In the genomic region with DNA sequence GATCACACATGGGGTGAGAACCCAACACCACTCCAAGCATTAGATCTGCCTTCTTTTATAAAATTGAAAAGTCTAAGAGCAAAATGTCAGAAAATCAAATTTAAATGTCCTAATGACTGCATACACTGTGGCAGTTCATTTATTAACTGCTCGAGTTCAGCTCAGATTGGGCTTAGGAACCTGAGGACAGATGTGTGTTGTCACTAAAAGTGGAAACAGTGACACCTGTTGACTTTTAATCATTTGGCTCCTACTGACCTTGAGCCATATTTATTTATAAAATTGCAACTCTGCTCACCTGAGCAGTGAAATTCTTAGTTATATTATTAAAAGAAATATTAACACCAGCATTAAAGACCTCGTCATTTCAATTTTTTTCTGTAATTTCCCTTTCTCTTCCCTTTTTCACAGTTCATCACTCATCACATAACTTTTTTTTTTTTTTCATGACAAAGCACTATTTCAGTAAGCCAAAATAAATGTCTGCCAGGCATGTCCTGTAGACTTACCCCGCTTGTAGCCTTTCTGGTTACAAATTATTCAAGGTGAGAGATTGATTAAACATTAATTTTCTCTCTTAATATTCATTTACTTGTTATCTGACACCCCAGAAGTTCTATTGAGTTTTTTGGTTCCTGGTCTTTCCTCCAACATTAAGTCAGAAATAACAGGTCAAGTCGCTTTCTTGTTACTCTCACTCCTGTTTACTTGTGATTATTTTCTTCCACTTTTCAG, we compare ENCODE assay signal across 29 mouse cellular contexts.
DNase-seq lines count a peak whose midpoint lies in the region; ATAC-seq and TF ChIP-seq lines count a peak whose summit lies in the region.
"Had no signal": no experiment of that assay in that cellular context is flagged by ENCODE, and none has a peak within 500 bp of the region (broad histone marks: within the 10 kb centered on the region; RNA-seq: fewer than 3 reads in every experiment).

No protein-coding gene starts in this region.

- no peak for TF ChIP-seq EP300 in MEL (IDR thresholded peaks at IDR 0.05; ENCODE audit: low read depth in 1 of 2, low read length in 2 of 2)

- 0 out of 2 replicates have a peak, but pooled peaks cover 5% of the 10 kb centered on the region for H3K4me1 ChIP-seq in kidney, adult 2 months (ENCODE audit: control insufficient read depth, insufficient read depth, low read length)
- no peaks in the 10 kb centered on the region; the same call in 1 of the 2 replicates for H3K4me1 ChIP-seq in liver, adult 2 months (ENCODE audit: control insufficient read depth, insufficient read depth, low read length)
- no peaks in the 10 kb centered on the region for H3K4me1 ChIP-seq in liver, embryonic 11.5 days (replicated peaks; ENCODE audit: control insufficient read depth, insufficient read depth, low read length)
- no peaks in the 10 kb centered on the region for H3K4me1 ChIP-seq in MEL (ENCODE audit: control insufficient read depth in 1 of 2, insufficient read depth in 2 of 2, low read length in 2 of 2)
- H3K4me1 ChIP-seq: forebrain, embryonic 10.5 days; heart, embryonic 12.5 days; heart, embryonic 15.5 days had no signal

- no peak for TF ChIP-seq POLR2A in kidney, adult 2 months (IDR thresholded peaks at IDR 0.05; ENCODE audit: low read depth, low read length)
- TF ChIP-seq POLR2A in liver, adult 2 months (IDR thresholded peaks at IDR 0.05; ENCODE audit: extremely low read depth, insufficient read depth, low read length) = no peak
- no peak for TF ChIP-seq POLR2A in MEL (IDR thresholded peaks at IDR 0.05; ENCODE audit: control insufficient read depth in 1 of 2, insufficient read depth in 1 of 2, low read depth in 1 of 2, low read length in 2 of 2, poor library complexity in 1 of 2)

- ATAC-seq in liver, embryonic 11.5 days (replicated peaks; ENCODE audit: low FRiP score) = no peak
- ATAC-seq: activated CD4-positive, CD25-positive, alpha-beta regulatory T cell, adult 4 months; forebrain, embryonic 14.5 days; forebrain, postnatal 0 days; hindbrain, postnatal 0 days; inflammation-experienced regulatory T-cells, adult 6 months had no signal

- H3K27ac ChIP-seq in kidney, adult 2 months (ENCODE audit: insufficient read depth, low read depth, low read length) = peak overlapping the region; percentile 82
- no peak overlapping the region for H3K27ac ChIP-seq in liver, adult 2 months (replicated peaks; ENCODE audit: insufficient read depth, low read depth, low read length)
- H3K27ac ChIP-seq in liver, embryonic 11.5 days (ENCODE audit: low read depth, low read length) = no peak overlapping the region
- H3K27ac ChIP-seq in MEL (ENCODE audit: control insufficient read depth, low read depth, low read length) = no peak overlapping the region
- H3K27ac ChIP-seq: forebrain, embryonic 10.5 days; gastrocnemius, adult 2 months; heart, embryonic 15.5 days; hindbrain, embryonic 14.5 days; hindbrain, postnatal 0 days had no signal

- H3K27me3 ChIP-seq in kidney, adult 2 months (replicated peaks; ENCODE audit: control insufficient read depth, insufficient read depth, low read length) = no peaks in the 10 kb centered on the region
- H3K27me3 ChIP-seq in liver, adult 2 months (ENCODE audit: control insufficient read depth, insufficient read depth, low read length) = no peaks in the 10 kb centered on the region
- no peaks in the 10 kb centered on the region for H3K27me3 ChIP-seq in liver, embryonic 11.5 days (replicated peaks; ENCODE audit: control insufficient read depth, insufficient read depth, low read length)
- no peaks in the 10 kb centered on the region for H3K27me3 ChIP-seq in MEL (ENCODE audit: control insufficient read depth in 1 of 2, insufficient read depth in 2 of 2, low read length in 2 of 2)
- H3K27me3 ChIP-seq: heart, embryonic 12.5 days; heart, embryonic 15.5 days had no signal

- DNase-seq in kidney, adult 2 months = peak; percentile 53
- no peak for DNase-seq in kidney, adult 18-20 months
- DNase-seq in liver, adult 2 months (ENCODE audit: extremely low read depth, low read depth, low spot score) = peak; percentile 82
- DNase-seq in liver, embryonic 11.5 days (ENCODE audit: low spot score) = no peak
- DNase-seq in A20 (ENCODE audit: low read depth, low spot score) (peak; percentile 55), MEL (ENCODE audit: low read depth, low spot score) (no peak)
- DNase-seq in cerebellum, postnatal 14 days = no peak
- DNase-seq in testis, postnatal 14 days (ENCODE audit: low spot score) = no peak
- DNase-seq: adrenal gland, adult 8-10 months; adrenal gland, postnatal 25 days; B cell, adult 2 months; cerebellum, adult 11-12 months; cerebellum, adult 8-10 months; cerebellum, postnatal 10 days; forebrain, postnatal 0 days; gastrocnemius, adult 2 months; gastrocnemius, postnatal 14 days; heart, adult 11 months; heart, postnatal 14 days; heart, postnatal 4 days had no signal

- WGBS in kidney, adult 2 months = 26% methylated on average over 4 of the region's 4 CpGs
- 37% methylated on average over 4 of the region's 4 CpGs for WGBS in liver, adult 2 months
- WGBS in liver, embryonic 11.5 days = 77% methylated on average over 4 of the region's 4 CpGs

- H3K36me3 ChIP-seq in kidney, adult 2 months (ENCODE audit: control insufficient read depth, insufficient read depth, low read length) = no peaks in the 10 kb centered on the region
- no peaks in the 10 kb centered on the region for H3K36me3 ChIP-seq in liver, adult 2 months (ENCODE audit: control insufficient read depth, insufficient read depth, low read length)
- H3K36me3 ChIP-seq in liver, embryonic 11.5 days (ENCODE audit: control insufficient read depth, insufficient read depth, low read length) = no peaks in the 10 kb centered on the region
- no peaks in the 10 kb centered on the region for H3K36me3 ChIP-seq in MEL (ENCODE audit: control insufficient read depth in 1 of 2, insufficient read depth in 2 of 2, low read length in 2 of 2)
- H3K36me3 ChIP-seq: forebrain, embryonic 10.5 days; G1E; heart, embryonic 12.5 days; heart, embryonic 15.5 days had no signal

- H3K4me2 ChIP-seq in liver, embryonic 11.5 days = no peak overlapping the region
- H3K4me2 ChIP-seq: heart, embryonic 12.5 days; heart, embryonic 15.5 days; hindbrain, embryonic 14.5 days had no signal

- no peak for TF ChIP-seq CTCF in kidney, adult 2 months (conservative IDR thresholded peaks at IDR 0.05; ENCODE audit: insufficient read depth, insufficient read length, low read depth, low read length)
- TF ChIP-seq CTCF in liver, adult 2 months (IDR thresholded peaks at IDR 0.05; ENCODE audit: low read depth, low read length) = 0 out of 2 replicates have a peak, but pooled peaks have one; percentile 24
- TF ChIP-seq CTCF in MEL (IDR thresholded peaks at IDR 0.05 in 2 of 3, conservative IDR thresholded peaks at IDR 0.05 in 1 of 3; ENCODE audit: control insufficient read depth in 1 of 3, insufficient read depth in 1 of 3, low read depth in 2 of 3, low read length in 3 of 3, poor library complexity in 1 of 3, severe bottlenecking in 1 of 3) = peak in 1 of 3 experiments; percentile 15; a peak in 1 of 6 replicates

- H3K79me2 ChIP-seq in liver, adult 2 months (ENCODE audit: control insufficient read depth, insufficient read depth, low read length) = no peaks in the 10 kb centered on the region
- H3K79me2 ChIP-seq in MEL (ENCODE audit: control insufficient read depth, insufficient read depth, low read length, poor library complexity) = no peaks in the 10 kb centered on the region

- H3K9me3 ChIP-seq in liver, embryonic 11.5 days (ENCODE audit: control insufficient read depth, low read length) = no peaks in the 10 kb centered on the region
- no peaks in the 10 kb centered on the region for H3K9me3 ChIP-seq in MEL (replicated peaks; ENCODE audit: insufficient read depth, low read length)
- H3K9me3 ChIP-seq: forebrain, embryonic 10.5 days; G1E; heart, embryonic 12.5 days; heart, embryonic 15.5 days had no signal

- no peak overlapping the region for H3K9ac ChIP-seq in liver, adult 2 months (ENCODE audit: low read depth, low read length)
- H3K9ac ChIP-seq in liver, embryonic 11.5 days (ENCODE audit: low read depth, low read length) = no peak overlapping the region
- H3K9ac ChIP-seq in MEL (ENCODE audit: control insufficient read depth, low read depth, low read length, poor library complexity, severe bottlenecking) = no peak overlapping the region
- H3K9ac ChIP-seq: forebrain, postnatal 0 days; heart, embryonic 12.5 days; heart, embryonic 15.5 days; hindbrain, embryonic 14.5 days had no signal

- peak; percentile 34 for TF ChIP-seq RAD21 in MEL (IDR thresholded peaks at IDR 0.05; ENCODE audit: low read depth, low read length)

- no peak overlapping the region for H3K4me3 ChIP-seq in kidney, adult 2 months (ENCODE audit: insufficient read depth, low read depth, low read length)
- no peak overlapping the region for H3K4me3 ChIP-seq in liver, adult 2 months (ENCODE audit: insufficient read depth, low read depth, low read length)
- H3K4me3 ChIP-seq in liver, embryonic 11.5 days (ENCODE audit: low read depth, low read length) = no peak overlapping the region
- H3K4me3 ChIP-seq in MEL (ENCODE audit: control insufficient read depth in 1 of 2, insufficient read depth in 1 of 2, low read depth in 2 of 2, low read length in 2 of 2) = no peak overlapping the region
- H3K4me3 ChIP-seq: forebrain, embryonic 10.5 days; gastrocnemius, adult 2 months; heart, embryonic 12.5 days; heart, embryonic 15.5 days had no signal

TF ChIP-seq in MEL, 35 proteins besides CTCF, POLR2A, EP300 and RAD21:
- TF ChIP-seq TBP (IDR thresholded peaks at IDR 0.05; ENCODE audit: low read depth, low read length) = no peak
- TF ChIP-seq MAZ (IDR thresholded peaks at IDR 0.05; ENCODE audit: low read depth, low read length) = no peak
- no peak for TF ChIP-seq NELFE (IDR thresholded peaks at IDR 0.05; ENCODE audit: low read depth, low read length)
- peak; percentile 14; the same call in 1 of the 2 replicates for TF ChIP-seq ZC3H11A (IDR thresholded peaks at IDR 0.05; ENCODE audit: low read depth, low read length)
- no peak for TF ChIP-seq TCF12 (IDR thresholded peaks at IDR 0.05; ENCODE audit: low read depth, low read length)
- TF ChIP-seq POLR2AphosphoS5 (IDR thresholded peaks at IDR 0.05; ENCODE audit: borderline replicate concordance, low read depth, low read length) = no peak
- no peak for TF ChIP-seq SIN3A (IDR thresholded peaks at IDR 0.05; ENCODE audit: low read length)
- TF ChIP-seq SMC3 (IDR thresholded peaks at IDR 0.05; ENCODE audit: low read depth, low read length) = peak; percentile 27; the same call in 1 of the 2 replicates
- TF ChIP-seq E2F4 (IDR thresholded peaks at IDR 0.05; ENCODE audit: borderline replicate concordance, low read depth, low read length) = no peak
- TF ChIP-seq MXI1 (IDR thresholded peaks at IDR 0.05; ENCODE audit: low read depth, low read length) = no peak
TF ChIP-seq in MEL: peak in this region for 2.

Comparison
In these comparisons a context has a peak if more than half of its experiments do, and no peak if none do; other contexts are left out.
1. DNase-seq: peak in kidney, adult 2 months (single experiment), liver, adult 2 months (single experiment) and A20 (single experiment); none in kidney, adult 18-20 months (single experiment), liver, embryonic 11.5 days (single experiment), MEL (single experiment), cerebellum, postnatal 14 days (0 of 2) and testis, postnatal 14 days (single experiment).